Mouse (Mus musculus) embryonic fibroblast, embryonic 13.5 days (primary cell): ENCODE results near the gene Bmp10. TPM values are rescaled to one million over a fixed set of nuclear protein-coding genes. Genes with fewer than 3 reads are reported as not detected.

Experiments used
- H3K27ac ChIP-seq: 2 replicates; pipeline ENCODE4 v1.5.1; 2012; ENCODE audit warnings: low read length, control low read depth, inconsistent platforms; ENCODE audit not compliant: insufficient read depth
- H3K4me1 ChIP-seq: 2 replicates; pipeline ENCODE4 v1.6.1; 2011; ENCODE audit warnings: low read length; ENCODE audit not compliant: control insufficient read depth, insufficient read depth
- H3K4me3 ChIP-seq: 2 replicates; pipeline ENCODE4 v1.5.1; 2011; ENCODE audit warnings: mild to moderate bottlenecking, control low read depth, low read length; ENCODE audit not compliant: insufficient read depth
- CTCF ChIP-seq: IDR thresholded peaks from 2 replicates; pipeline ENCODE4 v1.5.1; 2011; ENCODE audit warnings: mild to moderate bottlenecking, control low read depth, low read length, moderate library complexity, borderline replicate concordance; ENCODE audit not compliant: insufficient read depth
- POLR2A ChIP-seq: IDR thresholded peaks from 2 replicates; pipeline ENCODE4 v1.6.1; 2011; ENCODE audit warnings: low read depth, mild to moderate bottlenecking, control low read depth, low read length, moderate library complexity
- polyA plus RNA-seq: library from polyadenylated mRNA; stranded (reverse); fragments of >200 nt; gene quantifications from 2 replicates; pipeline ENCODE4 v1.2.4, GENCODE M21; 2011; ENCODE audit warnings: low read depth; ENCODE audit not compliant: missing spikeins, insufficient read length

The Bmp10 gene
- polyA plus RNA-seq, result not detected in 2 replicates

DNA sequence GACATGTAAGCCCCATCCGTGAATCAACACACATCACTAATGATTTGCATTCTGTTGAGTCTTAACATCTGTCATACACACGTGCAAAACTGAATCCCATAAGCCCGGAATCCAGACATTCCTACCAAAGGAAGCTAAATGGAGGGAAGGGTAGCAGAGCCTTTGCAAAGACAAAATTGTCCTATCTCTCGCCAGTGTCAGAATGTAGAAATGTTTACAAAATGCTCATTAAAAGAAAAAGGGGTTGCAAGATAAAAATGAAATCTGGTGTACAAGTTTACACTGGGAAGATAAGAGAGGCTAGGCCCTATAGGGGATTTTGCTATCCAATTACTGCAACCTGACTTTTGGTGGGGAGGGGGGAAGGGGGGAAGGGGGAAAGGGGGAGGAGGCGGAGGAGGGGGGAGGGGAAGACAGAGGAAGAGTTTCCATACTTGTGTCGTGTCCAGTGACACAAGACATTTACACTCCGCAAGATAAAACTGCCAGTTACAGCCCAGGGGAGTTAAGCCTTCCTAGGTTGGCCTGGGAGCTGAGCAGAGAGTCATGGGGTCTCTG is at the start of gene Bmp10:
Bmp10 (plus strand) TSS at position 508 of the 558 bp plus-strand sequence.
- no peaks in the 10 kb centered on the region for H3K4me1 ChIP-seq
- no peak within 1 kb of the TSS for H3K27ac ChIP-seq
- TF ChIP-seq POLR2A (no peak), CTCF (no peak)
- no peak within 1 kb of the TSS for H3K4me3 ChIP-seq

DNA sequence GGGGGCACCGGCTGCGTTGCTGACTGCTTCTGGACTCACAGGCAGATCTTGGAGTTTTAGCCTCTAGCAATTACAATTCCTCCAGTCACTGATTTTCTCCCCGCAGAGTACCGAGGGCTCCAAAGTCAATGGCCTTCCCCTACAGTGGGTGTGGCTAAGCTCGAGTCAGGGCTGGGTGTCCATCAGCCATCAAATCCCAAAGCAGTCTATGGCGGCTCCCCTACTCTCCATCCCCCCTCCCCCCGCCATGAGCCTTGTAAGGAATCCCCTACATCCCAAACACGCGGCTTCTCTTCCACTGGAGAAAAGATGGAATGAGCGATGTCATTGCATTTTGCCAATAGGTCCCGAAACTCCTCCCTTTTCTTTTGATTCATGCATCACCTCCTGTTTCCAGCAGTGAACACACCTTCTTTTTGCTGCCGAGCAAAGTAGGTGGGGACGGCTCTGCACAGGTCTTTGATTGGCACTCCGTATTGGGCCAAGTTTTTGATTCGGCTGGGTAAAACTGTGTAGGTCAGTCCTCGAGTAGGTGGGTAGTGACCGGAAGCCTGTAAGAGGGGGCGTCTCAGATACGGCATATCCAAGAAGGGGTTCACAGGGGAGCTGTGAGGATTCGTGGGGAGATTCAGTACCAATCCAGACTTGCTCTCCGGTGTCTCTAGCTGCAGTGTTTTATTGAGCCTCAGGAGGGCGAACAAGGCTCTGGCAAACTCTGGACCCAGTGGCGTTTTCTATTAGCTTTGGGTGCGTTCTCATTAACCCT is 44.7 kb upstream of the Bmp10 start:
- Histone ChIP-seq H3K27ac (no peak overlapping the region), H3K4me3 (no peak overlapping the region), H3K4me1 (peaks cover 7% of the 10 kb centered on the region)
- TF ChIP-seq CTCF, result no peak
- TF ChIP-seq POLR2A, result no peak

DNA sequence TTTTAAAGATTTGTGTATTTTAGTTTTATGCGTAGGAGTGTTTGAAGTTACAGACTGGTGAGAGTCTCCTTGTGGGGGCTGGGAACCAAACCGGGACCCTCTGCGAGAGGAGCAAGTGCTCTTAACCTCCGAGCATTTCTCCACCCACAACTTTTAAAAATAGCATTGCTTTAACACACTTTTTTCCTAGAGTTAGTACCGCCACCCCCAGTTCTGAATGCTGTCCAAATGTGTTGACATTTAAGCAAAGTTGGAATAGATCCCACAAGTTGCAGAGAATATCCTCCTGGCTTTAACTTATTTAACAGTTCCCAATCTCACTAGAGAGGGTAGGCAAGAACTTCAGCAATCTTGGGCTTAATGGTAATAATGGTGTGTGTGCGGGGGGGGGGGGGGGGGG is 44.0 kb upstream of the Bmp10 start:
- TF ChIP-seq POLR2A (no peak), CTCF (no peak)
- Histone ChIP-seq H3K4me3 (no peak overlapping the region), H3K27ac (no peak overlapping the region)

DNA sequence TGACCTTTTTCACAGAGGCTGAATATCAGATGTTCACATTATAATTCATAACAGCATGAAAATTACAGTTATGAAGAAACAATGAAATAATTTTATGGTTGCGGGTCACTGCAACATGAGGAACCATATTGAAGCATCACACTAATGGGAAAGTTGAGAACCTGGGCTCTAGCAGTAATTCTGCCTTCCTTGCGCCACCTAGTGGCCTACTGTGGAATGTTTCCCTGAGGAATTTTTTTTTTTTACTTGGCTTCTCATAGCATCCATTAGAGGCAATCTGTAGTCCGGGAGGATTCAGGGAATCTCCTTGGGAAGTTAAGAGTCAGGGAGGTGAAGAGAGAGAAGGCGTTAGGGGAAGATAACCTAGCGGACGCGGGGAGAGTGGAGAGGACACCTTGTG is 42.6 kb upstream of the Bmp10 start:
- TF ChIP-seq POLR2A (no peak), CTCF (peak; percentile 17; the same call in 1 of the 2 replicates)
- peaks cover 7% of the 10 kb centered on the region for H3K4me1 ChIP-seq
- H3K27ac ChIP-seq, result peak overlapping the region; percentile 74

More for the DNA sequence above, 44.0 kb upstream of the Bmp10 start:
- peaks cover 7% of the 10 kb centered on the region for H3K4me1 ChIP-seq

DNA sequence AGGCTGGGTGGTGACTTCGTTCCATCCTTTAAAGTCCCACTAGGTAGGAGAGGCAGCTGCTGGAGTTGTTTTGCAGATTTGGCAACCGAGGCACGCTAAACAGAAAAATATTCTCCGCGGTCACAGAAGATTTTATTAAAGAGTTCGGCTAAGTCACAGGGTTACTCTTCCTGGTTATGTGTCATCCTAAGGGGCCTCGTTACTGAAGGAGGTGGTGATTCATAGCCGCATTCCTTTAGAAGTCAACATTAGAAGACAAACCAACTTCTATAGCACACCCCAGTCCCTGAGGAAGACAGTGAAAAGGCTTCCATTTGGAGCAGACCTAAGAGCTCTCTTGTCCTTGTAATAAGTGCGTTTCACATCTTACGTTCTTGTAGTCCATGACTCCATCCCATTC is 42.1 kb upstream of the Bmp10 start:
- peak overlapping the region; percentile 74 for H3K27ac ChIP-seq
- peaks cover 7% of the 10 kb centered on the region for H3K4me1 ChIP-seq
- TF ChIP-seq POLR2A, result no peak
- no peak for TF ChIP-seq CTCF
- H3K4me3 ChIP-seq, result no peak overlapping the region

More for the DNA sequence above, 42.6 kb upstream of the Bmp10 start:
- no peak overlapping the region for H3K4me3 ChIP-seq

DNA sequence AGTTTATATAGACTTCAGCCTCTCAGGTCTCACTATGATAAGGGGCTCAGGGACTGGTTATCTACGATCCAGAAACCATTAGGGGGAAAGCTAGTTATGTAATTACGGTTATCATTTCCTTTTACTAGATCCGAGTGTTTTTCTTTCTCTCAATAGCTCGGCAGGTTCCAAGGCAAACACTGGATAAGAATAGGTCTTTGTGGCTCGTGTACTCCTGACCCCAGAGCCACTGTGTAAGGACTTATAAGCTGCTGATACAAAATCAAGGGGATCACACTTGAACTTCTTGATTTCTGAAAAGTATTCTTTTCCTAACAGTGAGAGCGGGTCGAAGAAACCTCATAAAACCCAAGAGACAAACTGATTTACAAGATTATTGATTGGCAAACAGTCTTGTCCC is 39.9 kb upstream of the Bmp10 start, which contains the start of gene Gkn3:
Gkn3 (minus strand) TSS at position 59 of the 400 bp plus-strand sequence.
- Histone ChIP-seq H3K4me1 (peaks cover 9% of the 10 kb centered on the region), H3K27ac (no peak within 1 kb of the TSS), H3K4me3 (no peak within 1 kb of the TSS)
- TF ChIP-seq CTCF (no peak), POLR2A (no peak)

DNA sequence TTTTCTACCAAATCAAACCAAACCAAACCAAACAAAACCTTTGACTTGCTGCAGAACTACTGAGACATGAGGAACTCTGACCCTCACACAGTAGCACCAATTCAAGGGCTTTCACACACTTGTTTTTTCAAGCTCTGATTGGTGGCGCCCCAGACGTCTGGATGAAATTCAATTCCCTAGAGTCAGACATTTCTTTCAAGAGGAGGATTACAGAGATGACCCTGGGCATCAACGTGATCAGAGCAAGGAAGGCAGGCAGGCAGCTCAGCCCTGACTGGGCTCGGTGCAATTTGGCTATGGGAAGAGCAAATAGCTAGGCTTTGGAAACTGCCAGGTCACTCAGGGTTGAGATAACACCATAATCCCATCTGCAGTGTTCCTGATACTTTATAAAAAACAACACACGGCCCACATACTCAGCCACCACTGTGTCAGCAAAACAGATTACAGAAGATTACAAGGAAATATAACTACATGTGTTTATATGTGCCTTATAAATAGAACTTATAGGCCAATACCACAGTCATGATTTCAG is 39.3 kb upstream of the Bmp10 start:
- peaks cover 10% of the 10 kb centered on the region for H3K4me1 ChIP-seq
- H3K27ac ChIP-seq, result no peak overlapping the region
- TF ChIP-seq CTCF (no peak), POLR2A (no peak)
- no peak overlapping the region for H3K4me3 ChIP-seq

DNA sequence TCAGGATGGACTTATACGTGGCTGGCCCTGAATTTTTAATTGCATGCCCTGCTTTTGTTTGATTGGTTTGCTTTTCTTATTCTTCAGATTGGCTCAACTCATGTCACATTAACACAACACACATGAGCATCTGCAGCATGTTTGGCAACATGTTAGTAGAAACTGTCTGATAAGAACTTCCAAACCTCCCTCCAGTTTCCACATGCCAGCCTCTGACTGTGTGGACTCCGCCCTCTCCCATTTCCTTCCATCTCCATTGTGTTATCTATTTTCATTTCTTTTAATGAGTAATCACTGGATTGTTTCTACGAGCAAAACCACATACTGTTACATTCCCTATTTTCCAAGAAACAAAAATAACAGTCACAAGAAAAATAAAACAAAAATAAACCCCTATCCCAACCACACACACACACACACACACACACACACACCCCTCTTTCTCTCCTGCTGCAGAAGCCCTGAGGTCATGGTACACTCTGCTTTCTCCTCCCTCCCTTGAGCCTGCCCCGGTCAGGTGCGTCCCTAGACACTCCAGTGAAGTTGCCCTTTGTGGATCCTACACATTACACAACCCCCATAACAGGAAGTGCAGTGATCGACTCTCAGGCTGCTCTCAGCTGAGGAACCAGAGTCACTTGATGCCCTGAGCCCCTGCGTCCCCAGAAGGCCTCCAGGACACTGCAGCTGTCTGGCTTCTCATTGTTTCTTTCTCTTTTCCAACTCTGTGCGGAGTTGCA is 35.2 kb upstream of the Bmp10 start:
- TF ChIP-seq CTCF (no peak), POLR2A (no peak)

DNA sequence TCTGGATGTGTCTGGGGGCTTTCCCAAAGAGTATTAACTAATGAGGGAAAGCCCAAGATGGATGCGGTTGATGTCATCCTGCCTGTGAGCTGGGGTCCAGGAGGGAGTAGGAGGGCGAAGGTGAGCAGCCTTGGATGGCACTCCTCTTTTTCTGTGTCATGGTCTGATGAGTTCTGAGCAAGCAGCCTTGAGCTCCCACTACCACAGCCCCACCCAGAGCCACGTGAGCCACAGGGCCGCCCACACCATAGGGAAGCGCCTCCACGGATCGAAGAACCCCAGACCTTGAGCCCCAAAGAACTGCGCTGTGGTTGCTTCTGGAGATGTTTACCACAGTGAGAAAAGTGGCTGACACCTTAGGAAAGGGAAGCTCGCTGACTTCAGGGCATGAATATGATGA is 34.0 kb upstream of the Bmp10 start:
- no peak for TF ChIP-seq CTCF
- TF ChIP-seq POLR2A, result no peak
- Histone ChIP-seq H3K4me3 (no peak overlapping the region), H3K4me1 (peaks cover 3% of the 10 kb centered on the region; the same call in 1 of the 2 replicates), H3K27ac (no peak overlapping the region)

More for the DNA sequence above, 35.2 kb upstream of the Bmp10 start:
- peaks cover 3% of the 10 kb centered on the region; the same call in 1 of the 2 replicates for H3K4me1 ChIP-seq
- H3K4me3 ChIP-seq, result no peak overlapping the region
- H3K27ac ChIP-seq, result no peak overlapping the region

DNA sequence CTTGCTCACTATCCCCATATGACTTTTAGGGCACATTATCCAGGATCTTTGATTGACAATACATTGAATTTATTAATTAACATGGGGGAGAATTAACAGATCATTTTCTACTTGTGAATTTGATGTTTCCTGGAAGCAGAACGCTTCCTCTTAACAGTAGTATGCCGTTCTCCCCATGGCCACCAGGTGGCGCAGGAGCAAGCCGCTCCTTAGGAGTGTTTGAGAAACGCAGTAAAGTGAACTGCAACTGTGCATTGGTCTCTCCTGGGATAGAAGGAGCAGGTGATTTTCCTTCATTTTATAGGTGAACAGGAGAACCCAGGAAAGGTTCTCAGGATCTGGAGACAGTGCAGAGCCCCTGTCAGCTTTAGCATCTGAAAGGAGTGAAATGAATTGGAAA is 29.7 kb upstream of the Bmp10 start:
- H3K4me1 ChIP-seq, result no peaks in the 10 kb centered on the region
- no peak overlapping the region for H3K4me3 ChIP-seq
- H3K27ac ChIP-seq, result no peak overlapping the region
- TF ChIP-seq CTCF (peak; percentile 96), POLR2A (no peak)
